Mouse (Mus musculus) urinary bladder, postnatal 25 days (tissue): ENCODE results near the gene C130050O18Rik.

ENCODE experiments used
- DNase-seq: peaks from one replicate; pipeline ENCODE4 v3.0.0; 2022; ENCODE audit warnings: low spot score

Gene C130050O18Rik

DNA sequence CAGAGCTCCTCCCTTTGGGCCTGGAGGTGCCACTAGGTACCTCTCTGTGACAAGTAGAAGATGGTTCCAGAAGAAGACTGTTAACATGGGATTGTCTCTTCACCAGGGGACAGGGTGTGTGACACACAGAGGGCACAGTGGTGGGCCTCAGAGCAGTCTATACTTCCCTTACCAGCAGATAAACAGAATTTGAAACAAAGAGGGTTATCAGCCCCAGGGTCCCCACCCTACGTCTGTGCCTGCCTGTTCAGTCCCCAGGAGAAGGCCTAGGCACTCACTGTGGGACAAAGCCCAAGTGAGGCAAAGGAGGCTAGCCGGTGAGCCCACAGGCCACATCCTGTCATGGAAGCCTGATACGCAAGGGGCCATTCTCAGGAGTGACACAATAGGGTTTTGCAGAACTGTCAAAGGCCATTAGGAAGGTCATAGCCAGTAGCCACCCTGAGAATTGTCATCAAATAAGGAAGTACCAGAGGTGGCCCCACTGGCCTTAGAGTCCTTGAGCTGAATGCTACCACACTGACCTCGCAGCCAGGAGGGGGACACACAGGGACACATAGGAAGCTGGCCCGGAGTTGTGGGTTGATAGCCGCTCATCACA, at the start of gene C130050O18Rik:
TSS of gene C130050O18Rik (plus strand) at position 480 of the 601 bp plus-strand sequence.
- no peak for DNase-seq

DNA sequence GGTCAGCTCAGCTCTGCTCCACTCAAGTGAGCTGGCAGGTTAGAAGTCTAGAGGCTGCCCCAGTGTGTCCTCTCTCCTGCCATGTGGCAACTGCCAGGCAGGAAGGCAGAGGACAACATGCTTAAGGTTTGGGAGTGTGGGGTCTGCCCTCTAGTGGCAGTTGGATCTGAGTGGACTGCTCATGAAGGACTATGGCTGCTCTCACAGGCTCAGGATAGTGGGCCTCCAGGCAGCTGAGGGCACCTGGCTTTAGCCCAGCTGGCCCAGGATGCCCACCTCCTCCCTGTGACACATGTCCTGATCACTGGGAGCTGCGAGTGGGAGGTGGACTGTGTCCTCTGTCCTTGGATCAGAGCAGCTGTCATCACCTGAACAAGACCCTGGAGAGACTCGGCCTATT, 46.4 kb upstream of the C130050O18Rik start:
- no peak for DNase-seq

DNA sequence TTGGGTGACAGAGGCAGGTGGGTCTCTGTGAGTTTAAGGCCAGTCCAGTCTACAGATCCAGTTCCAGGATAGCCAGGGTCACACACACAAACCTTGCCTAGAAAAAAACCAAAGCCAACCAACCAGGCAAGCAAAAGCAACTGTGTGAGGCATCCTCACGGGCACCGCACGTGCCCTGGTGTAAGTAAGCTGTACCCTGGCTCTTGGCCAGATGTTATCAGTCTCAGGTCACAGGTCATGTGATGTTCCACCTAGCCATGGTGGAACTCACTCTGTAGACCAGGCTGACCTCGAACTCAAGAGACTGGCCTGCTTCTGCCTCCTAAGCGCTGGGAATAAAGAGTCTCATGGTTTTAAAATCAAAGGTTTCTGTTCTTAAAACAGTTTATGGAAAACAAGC, 45.8 kb upstream of the C130050O18Rik start:
- no peak for DNase-seq

DNA sequence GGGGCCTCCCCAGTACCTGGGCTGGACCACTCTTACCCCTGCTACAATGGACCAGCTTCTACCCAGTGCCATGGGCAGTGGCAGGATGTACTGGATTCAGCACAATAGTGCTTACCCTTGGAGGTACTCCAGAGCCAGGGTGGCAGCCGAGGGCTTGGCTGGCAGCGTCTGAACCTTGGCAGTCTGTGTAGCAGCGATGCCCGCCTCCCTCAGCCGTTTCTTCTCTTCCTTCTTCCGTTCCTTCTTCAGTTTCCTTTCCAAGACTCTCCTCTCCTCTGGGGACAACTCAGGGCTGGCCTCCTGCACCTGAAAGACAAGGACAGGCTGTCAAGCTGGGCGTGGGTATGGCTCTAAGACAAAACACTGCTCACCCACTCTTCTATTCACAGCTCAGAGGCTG, 41.2 kb upstream of the C130050O18Rik start:
- no peak for DNase-seq

- DNase-seq, result peak; percentile 91
These were observed 40.7 kb upstream of the C130050O18Rik start for GRCm38 (mm10) chr5:139364260-139364910.

DNA sequence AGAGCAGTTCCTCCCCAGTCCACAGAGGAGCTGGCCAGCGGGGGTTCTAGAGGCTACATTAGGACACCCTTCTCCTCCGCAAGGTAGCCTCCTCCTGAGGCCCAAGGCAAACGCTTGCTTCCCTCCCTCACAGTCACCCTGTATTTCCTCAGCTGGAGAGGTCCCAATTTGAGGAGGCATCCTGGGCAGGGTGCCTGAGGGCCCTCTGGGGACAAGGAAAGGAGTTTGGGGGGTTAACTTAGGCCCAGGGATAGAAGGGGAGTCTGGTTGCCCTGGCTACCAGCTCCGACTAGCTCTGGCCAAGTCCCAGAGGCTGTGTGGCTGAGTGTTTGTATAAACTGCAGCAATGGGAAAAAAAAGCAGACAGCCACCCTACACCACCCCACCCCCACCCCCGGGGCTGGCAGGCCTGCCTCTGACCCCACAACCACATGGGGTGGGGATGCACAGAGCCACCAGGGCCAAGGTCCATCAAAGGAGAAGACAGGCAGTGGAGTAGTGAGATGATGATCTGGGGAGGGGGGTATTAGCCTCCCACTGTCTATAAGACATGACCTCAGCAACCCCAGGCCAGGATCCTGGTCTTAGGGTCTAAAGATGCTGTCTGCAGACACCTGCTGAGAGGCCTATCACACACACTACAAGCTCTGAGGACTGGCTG, 40.0 kb upstream of the C130050O18Rik start:
- DNase-seq, result no peak

DNA sequence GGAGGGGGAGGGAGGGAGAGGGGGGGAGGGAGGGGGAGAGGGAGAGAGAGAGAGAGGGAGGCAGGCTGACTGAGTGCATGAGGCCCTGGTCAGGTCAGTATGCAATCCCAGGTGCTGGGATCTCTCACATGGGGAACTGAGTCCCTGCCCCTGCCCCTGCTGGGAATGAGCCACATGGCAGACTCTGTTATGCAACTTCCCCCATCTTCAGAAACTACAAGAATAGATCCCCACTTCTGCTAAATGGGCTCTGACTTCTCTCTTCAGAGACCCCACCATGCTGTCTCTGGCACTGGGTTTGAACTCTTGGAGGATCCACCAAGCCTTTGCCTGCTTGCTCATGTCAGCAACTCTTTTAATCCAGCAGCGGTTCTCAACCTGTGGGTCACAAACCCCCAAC, 39.3 kb upstream of the C130050O18Rik start:
- DNase-seq, result no peak

DNA sequence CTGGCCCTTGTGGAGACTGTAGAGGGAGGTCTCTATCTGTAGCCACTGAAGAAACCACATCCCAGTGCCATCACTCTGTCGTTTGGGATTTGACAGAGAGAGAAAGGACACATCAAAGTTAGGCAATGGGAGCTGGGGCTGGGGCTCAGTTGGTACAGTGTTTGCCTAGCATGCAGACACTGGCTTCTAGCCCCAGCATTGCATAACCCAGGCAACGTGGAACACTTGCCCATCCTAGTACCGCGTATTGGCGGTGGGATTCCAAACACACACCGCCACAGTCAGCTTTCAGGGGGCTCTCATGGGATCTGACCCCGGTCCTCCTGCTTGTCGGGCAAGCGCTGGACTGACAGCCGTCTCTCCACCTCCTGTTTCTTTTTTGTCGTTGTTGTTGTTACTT, 38.6 kb upstream of the C130050O18Rik start:
- no peak for DNase-seq

GRCm38 (mm10) chr5:139367884-139368458, 37.1 kb upstream of the C130050O18Rik start:
- no peak for DNase-seq

DNA sequence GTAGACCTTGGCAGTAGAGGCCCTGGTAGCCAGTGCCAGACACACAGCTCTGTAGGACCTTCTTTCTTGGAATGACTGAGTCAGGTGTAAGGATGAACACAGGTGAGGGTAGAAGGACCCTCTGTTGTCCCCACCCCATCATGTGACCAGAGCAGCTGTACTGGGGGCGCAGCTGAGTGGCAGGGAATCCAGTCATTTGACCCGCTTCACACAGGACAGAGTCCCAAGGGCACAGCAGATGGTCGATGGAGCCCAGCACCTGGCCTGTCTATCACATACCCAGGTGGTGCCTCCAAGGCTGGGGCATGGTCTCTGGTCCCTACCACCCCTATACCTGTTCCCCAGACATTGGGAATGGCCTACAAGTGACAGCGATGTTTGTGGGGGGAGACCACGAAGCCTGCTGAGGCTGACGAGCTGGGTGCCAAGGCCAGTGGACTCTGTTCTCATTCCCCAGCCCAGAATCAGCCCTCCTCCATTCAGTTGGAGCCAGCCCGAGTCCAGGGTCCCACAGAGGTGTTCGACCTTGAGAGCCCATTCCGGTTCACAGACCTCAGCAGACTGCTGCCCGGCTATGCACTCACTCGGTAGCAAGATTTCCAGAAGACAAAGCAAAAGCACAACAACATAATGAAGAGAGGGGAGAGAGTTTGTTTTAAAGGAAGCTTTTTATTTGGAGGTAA, 36.3 kb upstream of the C130050O18Rik start:
- DNase-seq, result no peak

DNA sequence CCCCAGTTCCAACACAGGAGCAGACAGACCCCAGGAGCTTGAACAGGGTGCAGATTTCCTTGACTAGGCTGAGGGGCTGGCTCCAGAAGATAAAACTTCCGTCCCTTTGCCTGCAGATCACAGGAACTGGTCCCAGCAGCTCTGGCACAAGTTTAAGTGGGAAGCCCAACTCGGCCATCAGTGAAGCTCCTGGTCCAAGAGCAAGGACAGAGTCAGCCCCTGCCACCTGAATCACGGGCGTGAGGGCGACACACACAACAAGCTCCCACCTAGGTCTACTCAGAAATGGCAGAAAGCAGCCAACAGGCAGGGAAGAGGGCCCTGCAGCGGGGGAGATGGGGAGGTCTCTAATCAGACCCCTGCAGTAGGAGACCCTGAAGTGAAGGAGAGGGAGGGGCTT, 34.7 kb upstream of the C130050O18Rik start:
- DNase-seq, result no peak

DNA sequence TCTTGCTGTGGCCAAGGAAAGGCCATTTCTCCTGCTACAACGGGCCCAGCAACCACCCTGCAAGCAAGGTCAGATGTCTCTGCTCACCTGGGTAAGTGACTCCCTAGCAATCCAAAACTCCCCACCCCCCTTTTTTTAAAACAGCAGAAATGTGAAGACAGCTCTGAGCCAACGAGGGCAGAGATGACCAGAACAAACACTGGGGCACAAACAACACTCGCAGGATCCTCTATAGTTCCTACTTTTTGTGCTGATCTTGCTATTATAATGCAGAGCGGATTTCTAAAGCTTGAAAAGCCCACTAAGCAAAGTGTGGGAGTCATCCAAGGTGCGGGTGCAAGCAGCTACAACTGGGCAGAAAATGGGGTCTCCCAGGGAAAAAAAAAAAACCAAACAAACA, 34.0 kb upstream of the C130050O18Rik start:
- no peak for DNase-seq

DNA sequence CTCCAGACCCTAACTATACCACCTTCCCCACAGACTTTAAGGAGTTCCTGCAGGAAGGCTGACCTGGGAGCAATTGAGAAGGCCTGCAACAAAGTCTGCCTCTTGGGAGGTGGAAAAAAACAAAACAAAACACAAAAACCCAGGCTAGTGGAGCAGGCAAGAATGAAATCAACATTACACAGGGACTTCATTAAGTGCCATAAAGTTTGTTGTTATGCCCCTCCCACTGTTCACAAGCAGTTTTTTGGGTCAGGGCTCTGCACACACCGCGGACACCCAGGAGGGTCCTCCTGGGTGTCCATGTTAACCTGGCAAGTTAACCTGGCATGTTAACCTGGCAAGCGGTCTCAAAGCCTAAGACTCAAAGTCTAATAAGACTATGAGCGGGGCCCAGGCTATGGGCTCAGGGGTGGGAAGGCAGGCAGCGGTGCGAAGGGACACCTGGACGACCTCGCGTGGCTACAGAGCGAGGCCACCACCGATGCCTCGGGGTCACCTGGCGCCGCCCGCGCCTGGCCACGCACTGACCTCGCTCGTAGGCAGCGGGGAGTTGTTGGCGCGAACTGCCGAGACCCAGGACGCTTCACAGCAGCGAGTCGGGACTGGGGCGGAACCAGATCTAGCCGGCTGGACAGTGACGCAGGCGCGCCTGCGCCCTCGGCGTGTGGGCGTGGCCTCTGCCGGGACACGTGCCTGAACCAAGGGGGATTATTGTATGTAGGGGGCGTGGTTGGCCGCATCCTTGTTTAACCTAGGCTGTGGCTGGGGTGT, 33.3 kb upstream of the C130050O18Rik start:
- DNase-seq, result peak; percentile 89

DNA sequence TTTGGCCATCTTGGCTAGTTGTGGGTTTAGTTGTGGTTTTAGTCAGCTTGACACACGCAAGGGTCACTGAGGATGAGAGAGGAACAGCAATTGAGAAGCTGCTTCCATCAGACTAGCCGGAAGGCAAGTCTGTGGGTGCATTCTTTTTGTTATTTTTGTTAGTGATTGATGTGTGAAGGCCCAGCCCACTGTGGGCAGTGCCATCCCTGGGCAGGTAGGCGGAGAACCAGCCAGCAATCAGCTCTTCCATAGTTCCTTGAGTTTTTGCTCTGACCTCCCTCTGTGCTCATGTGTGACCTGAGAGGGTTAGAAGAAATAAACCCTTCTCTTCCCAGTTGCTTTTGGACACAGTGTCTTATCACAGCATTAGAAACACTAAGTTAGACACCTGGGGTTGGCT, 32.0 kb upstream of the C130050O18Rik start:
- no peak for DNase-seq

GRCm38 (mm10) chr5:139373889-139374444, 31.1 kb upstream of the C130050O18Rik start:
- no peak for DNase-seq

GRCm38 (mm10) chr5:139374841-139375240, 30.2 kb upstream of the C130050O18Rik start:
- no peak for DNase-seq

DNA sequence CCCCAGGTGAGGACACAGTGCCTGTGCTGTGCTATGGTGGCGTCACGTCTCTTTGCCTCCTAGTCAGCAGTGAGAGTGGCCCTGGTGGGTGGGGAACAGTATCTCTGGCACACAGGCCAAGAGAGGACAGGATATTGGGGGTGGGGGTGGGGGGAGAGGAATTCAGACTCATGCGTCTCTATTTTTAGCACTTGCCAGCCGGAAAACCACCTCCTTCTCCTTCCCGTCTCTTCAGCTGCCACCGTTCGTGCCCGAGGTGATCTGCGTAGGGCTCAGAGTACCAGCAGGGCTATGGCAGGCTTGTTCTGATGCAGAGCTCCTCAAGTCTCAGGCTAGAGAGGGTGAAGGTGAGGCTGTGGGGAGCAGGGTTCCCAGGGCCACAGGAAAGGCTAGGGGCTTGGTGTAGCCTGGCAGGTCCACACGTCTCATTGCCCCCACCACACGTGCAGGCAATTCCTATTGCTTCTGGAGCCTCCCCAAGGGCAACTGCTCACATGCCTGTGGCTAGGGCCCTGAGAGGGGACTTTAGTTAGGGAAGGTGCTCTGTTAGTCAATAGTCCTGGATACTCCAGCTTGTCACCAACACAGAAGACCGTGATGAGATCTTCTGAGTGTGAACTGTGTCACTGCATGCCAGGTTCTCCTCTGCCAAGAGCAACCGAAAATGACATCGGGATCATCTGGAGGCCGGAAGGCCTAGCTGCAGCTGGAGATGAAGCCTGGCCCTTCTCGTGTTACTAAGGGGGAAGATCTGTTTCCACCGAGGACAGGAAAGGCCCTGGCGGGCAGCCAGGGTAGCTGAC, 27.4 kb upstream of the C130050O18Rik start, which contains the start of gene Gpr146:
TSS of gene Gpr146 (plus strand) at position 230 of the 803 bp plus-strand sequence.
- no peak for DNase-seq

GRCm38 (mm10) chr5:139378271-139378556, 26.9 kb upstream of the C130050O18Rik start:
- DNase-seq, result no peak

DNA sequence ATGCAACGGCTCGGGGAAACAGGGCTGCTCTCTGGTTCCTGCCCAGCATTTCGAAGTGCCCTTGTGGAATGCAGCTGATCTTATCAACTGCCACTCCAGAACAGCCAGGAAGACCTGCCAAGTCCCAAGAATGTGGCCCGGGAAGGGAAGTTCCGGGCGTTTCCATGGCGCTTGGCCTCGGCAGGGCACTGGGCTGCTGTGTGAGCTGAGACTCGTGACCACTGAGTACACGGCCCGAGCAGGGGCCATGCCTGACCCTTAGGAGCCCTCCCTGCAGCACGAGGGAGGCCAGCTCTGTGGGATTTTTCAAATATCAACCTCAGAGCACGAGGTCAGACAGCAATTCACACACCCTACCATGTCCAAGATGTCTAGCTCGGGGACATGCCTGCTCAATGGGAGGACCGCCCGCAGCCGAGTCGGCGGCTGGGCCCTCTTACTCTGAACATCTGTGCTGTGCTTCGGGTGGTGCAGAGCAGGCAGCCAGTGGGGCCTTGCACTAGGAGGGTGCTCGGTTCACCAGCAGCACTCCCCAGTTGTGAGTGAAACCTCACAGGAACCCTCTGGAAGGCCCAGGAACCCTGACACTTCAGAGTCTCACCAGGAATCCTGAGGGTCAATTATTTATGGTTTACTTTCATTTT, 26.0 kb upstream of the C130050O18Rik start:
- peak; percentile 39 for DNase-seq

GRCm38 (mm10) chr5:139379771-139380384, 25.2 kb upstream of the C130050O18Rik start:
- no peak for DNase-seq
